Mouse (Mus musculus): ENCODE measurements around the gene Preb. TPM values are rescaled to one million over a fixed set of nuclear protein-coding genes. Genes with fewer than 3 reads are reported as not detected.

Preb gene
- polyA plus RNA-seq, 1 experiment from 2014 or later: 222 TPM

DNA sequence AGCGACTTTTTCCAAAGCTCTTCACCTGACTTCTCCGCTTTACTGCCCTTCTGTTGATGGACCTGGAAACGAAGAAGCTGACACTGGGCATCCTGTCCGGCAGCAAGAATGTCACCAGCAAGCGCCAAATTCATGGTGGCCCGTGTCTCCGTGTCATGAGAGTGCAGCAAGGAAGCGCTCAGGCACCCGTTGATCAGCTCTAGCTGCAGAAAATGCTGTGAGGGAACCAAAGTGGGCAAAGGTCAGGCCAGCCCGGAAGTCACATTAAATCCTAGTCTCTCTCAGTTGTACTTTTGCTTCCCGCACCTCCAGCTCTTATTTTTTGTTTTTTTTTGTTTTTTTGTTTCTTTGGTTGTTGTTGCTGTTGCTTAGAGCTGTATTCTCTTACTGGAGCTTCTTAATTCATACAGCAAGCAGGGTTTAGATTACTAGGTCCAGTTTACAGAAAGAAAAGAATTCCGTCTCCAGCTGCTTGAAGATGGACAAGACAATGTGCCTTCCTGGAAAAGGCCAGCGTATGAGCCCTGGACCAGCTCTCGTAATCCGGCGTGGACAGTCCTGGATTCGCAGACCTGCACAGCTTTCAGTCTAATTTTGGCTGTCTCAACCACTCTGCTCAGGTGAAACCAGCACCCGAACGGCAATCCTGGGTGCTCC is 835 bp downstream of the Preb start:
- peak overlapping the region; percentile 96 for H3K9ac ChIP-seq (ENCODE audit: low read depth, low read length)
- H3K27me3 ChIP-seq (replicated peaks; ENCODE audit: control insufficient read depth, insufficient read depth, low read length): no peaks in the 10 kb centered on the region
- H3K9me3 ChIP-seq (ENCODE audit: control insufficient read depth, low read length): no peaks in the 10 kb centered on the region
- H3K27ac ChIP-seq (ENCODE audit: low read length): peak overlapping the region; percentile 90
- H3K36me3 ChIP-seq (ENCODE audit: control insufficient read depth, insufficient read depth, low read length): peaks cover 22% of the 10 kb centered on the region
- ATAC-seq: peak; percentile 45; the same call in 1 of the 2 replicates
- H3K4me3 ChIP-seq (ENCODE audit: low read length): peak overlapping the region; percentile 83
- H3K4me2 ChIP-seq (ENCODE audit: low read depth, low read length): peak overlapping the region; percentile 78
- 19% methylated on average over 19 of the region's 19 CpGs for WGBS
- H3K4me1 ChIP-seq (ENCODE audit: control insufficient read depth, insufficient read depth, low read length): peaks cover 19% of the 10 kb centered on the region

DNA sequence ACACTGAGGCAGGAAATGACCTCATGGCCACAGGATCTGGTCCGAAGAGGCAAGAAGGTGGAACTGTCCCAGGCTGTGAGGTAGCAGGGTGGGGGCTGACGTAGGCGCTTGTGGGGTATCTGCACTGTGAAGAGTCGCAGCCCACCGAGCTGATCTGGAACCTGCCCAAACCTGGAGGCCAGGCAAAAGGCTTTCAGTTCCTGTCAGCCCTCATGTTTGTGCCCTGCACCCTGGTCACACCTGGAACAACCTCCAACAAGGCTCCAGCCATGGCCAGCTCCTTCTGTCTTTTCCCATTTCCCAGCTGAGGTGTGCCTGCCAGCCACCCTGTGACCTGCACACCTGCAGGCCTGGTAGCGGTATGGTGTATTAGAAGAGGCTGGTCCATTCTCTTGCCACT is 2.3 kb downstream of the Preb start:
- H3K27ac ChIP-seq (ENCODE audit: low read length): no peak overlapping the region
- H3K27me3 ChIP-seq (replicated peaks; ENCODE audit: control insufficient read depth, insufficient read depth, low read length): no peaks in the 10 kb centered on the region
- ATAC-seq: no peak
- peaks cover 29% of the 10 kb centered on the region for H3K36me3 ChIP-seq (ENCODE audit: control insufficient read depth, insufficient read depth, low read length)
- H3K4me2 ChIP-seq (ENCODE audit: low read depth, low read length): peak overlapping the region; percentile 78
- 95% methylated on average over 6 of the region's 6 CpGs for WGBS
- peak overlapping the region; percentile 83 for H3K4me3 ChIP-seq (ENCODE audit: low read length)
- H3K4me1 ChIP-seq (ENCODE audit: control insufficient read depth, insufficient read depth, low read length): peaks cover 19% of the 10 kb centered on the region
- H3K9ac ChIP-seq (ENCODE audit: low read depth, low read length): no peak overlapping the region
- no peaks in the 10 kb centered on the region for H3K9me3 ChIP-seq (ENCODE audit: control insufficient read depth, low read length)

DNA sequence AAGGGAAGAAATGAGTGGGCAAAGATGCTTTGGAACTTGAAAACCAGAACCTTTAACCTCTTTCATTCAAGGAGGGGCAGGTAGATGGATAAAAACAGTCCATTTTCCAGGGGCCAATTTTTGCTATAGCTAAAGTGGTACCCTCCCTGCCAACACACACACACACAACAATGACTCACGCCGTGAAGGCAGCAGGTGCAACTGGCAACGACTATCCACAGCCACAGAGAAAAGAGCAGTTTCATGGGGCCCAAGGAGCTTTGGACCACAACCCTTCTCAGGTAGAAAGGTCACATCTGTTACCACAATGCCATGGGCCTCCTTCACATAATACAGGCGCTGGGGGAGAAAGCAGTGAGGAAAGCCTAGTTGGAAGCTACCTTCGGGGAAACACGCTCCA is 4.4 kb downstream of the Preb start:
- Histone ChIP-seq H3K27ac (ENCODE audit: low read length) (no peak overlapping the region), H3K4me2 (ENCODE audit: low read depth, low read length) (no peak overlapping the region), H3K9ac (ENCODE audit: low read depth, low read length) (no peak overlapping the region), H3K36me3 (ENCODE audit: control insufficient read depth, insufficient read depth, low read length) (peaks cover 35% of the 10 kb centered on the region), H3K9me3 (ENCODE audit: control insufficient read depth, low read length) (no peaks in the 10 kb centered on the region), H3K4me3 (ENCODE audit: low read length) (no peak overlapping the region), H3K27me3 (replicated peaks; ENCODE audit: control insufficient read depth, insufficient read depth, low read length) (no peaks in the 10 kb centered on the region), H3K4me1 (ENCODE audit: control insufficient read depth, insufficient read depth, low read length) (peaks cover 19% of the 10 kb centered on the region)
- no peak for ATAC-seq
- 95% methylated on average over 6 of the region's 6 CpGs for WGBS

DNA sequence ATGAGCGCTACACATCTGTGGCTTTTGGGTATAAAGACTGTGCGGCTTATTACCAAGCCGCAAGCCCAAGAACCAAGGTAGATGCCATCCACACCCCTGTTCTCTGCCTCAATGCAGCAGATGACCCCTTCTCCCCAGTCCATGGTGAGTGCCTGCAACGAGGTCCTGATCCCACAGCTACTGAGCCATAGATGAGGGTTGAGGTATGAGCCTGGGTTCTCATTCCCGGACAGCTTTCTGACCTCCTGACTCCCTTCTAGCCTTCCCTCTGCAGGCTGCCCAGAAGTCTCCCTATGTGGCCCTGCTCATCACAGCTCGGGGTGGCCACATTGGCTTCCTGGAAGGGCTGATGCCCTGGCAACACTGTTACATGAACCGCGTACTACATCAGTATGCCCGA is 5.6 kb downstream of the Preb start:
- H3K27me3 ChIP-seq (replicated peaks; ENCODE audit: control insufficient read depth, insufficient read depth, low read length): no peaks in the 10 kb centered on the region
- ATAC-seq: no peak
- peaks cover 35% of the 10 kb centered on the region for H3K36me3 ChIP-seq (ENCODE audit: control insufficient read depth, insufficient read depth, low read length)
- no peak overlapping the region for H3K4me3 ChIP-seq (ENCODE audit: low read length)
- H3K4me1 ChIP-seq (ENCODE audit: control insufficient read depth, insufficient read depth, low read length): peaks cover 23% of the 10 kb centered on the region
- no peak overlapping the region for H3K27ac ChIP-seq (ENCODE audit: low read length)
- WGBS: 94% methylated on average over 9 of the region's 9 CpGs
- no peaks in the 10 kb centered on the region for H3K9me3 ChIP-seq (ENCODE audit: control insufficient read depth, low read length)
- H3K4me2 ChIP-seq (ENCODE audit: low read depth, low read length): no peak overlapping the region
- no peak overlapping the region for H3K9ac ChIP-seq (ENCODE audit: low read depth, low read length)

DNA sequence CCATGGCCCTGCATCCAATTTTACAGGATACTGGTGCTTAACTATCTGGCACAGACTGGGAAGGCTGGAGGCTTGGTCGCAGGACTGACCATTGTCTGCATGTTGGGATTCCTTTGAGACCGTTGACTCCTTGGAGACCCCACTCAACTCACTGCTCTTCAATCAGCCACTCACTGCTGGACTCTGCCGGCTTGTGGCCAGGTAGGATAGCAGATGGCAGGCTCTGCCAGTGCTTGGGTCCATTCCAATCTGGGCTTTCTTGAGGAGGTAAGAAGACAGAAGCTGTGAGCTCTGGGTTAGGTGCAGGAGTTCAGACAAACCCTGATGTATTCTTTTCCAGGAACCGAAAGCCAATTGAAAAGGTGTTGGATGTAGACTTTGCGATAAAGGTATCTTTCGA is 6.1 kb downstream of the Preb start:
- WGBS: 94% methylated on average over 6 of the region's 6 CpGs
- H3K4me2 ChIP-seq (ENCODE audit: low read depth, low read length): no peak overlapping the region
- no peaks in the 10 kb centered on the region for H3K9me3 ChIP-seq (ENCODE audit: control insufficient read depth, low read length)
- no peaks in the 10 kb centered on the region for H3K27me3 ChIP-seq (replicated peaks; ENCODE audit: control insufficient read depth, insufficient read depth, low read length)
- no peak for ATAC-seq
- no peak overlapping the region for H3K27ac ChIP-seq (ENCODE audit: low read length)
- H3K4me1 ChIP-seq (ENCODE audit: control insufficient read depth, insufficient read depth, low read length): peaks cover 21% of the 10 kb centered on the region
- H3K4me3 ChIP-seq (ENCODE audit: low read length): no peak overlapping the region
- no peak overlapping the region for H3K9ac ChIP-seq (ENCODE audit: low read depth, low read length)
- H3K36me3 ChIP-seq (ENCODE audit: control insufficient read depth, insufficient read depth, low read length): peaks cover 35% of the 10 kb centered on the region

DNA sequence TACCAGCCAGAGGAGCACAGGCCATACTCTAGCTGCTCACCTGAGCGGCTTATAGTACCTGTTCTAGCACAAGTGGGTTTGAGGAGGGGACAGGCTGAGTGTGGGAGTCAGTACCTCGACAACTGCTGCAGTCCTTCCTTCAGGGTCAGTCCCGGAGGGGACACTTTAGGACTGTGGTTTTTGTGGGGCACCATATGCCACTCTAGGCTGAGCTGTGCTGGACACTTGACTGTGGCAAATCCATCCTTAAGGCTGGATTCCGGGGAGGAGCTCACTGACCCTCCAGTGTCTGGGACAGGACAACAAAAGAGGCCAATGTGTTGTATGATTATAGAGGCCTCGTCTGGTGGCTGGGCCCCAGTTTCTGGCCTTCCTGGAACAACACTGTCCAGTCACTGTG is 7.6 kb downstream of the Preb start:
- Histone ChIP-seq H3K27ac (ENCODE audit: low read length) (no peak overlapping the region), H3K9me3 (ENCODE audit: control insufficient read depth, low read length) (no peaks in the 10 kb centered on the region), H3K36me3 (ENCODE audit: control insufficient read depth, insufficient read depth, low read length) (peaks cover 29% of the 10 kb centered on the region), H3K4me2 (ENCODE audit: low read depth, low read length) (no peak overlapping the region), H3K27me3 (replicated peaks; ENCODE audit: control insufficient read depth, insufficient read depth, low read length) (no peaks in the 10 kb centered on the region), H3K9ac (ENCODE audit: low read depth, low read length) (no peak overlapping the region), H3K4me3 (ENCODE audit: low read length) (no peak overlapping the region), H3K4me1 (ENCODE audit: control insufficient read depth, insufficient read depth, low read length) (peaks cover 11% of the 10 kb centered on the region)
- ATAC-seq: no peak
- WGBS: 85% methylated on average over 5 of the region's 5 CpGs

DNA sequence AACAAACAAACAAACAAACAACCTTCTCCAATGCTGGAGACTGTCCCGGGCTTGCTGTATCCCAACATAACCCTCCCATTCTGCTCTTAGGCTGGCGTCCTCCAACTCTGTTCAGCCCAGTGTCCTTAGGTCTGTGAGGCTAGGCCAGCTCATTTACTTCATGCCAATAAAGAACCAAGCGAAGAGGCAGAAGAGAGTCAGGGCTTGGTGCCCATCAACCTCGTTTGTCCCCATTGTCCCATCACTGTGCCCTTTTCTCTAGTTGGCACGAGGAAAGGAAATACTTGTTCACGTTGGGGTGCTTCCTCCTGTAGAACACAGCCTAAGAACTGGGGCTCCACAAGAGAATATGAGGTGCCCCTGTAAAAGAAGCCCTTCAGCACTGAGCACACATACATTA is 8.5 kb downstream of the Preb start:
- no peak overlapping the region for H3K27ac ChIP-seq (ENCODE audit: low read length)
- ATAC-seq: no peak
- no peaks in the 10 kb centered on the region for H3K27me3 ChIP-seq (replicated peaks; ENCODE audit: control insufficient read depth, insufficient read depth, low read length)
- peaks cover 29% of the 10 kb centered on the region for H3K36me3 ChIP-seq (ENCODE audit: control insufficient read depth, insufficient read depth, low read length)
- no peak overlapping the region for H3K4me2 ChIP-seq (ENCODE audit: low read depth, low read length)
- H3K9me3 ChIP-seq (ENCODE audit: control insufficient read depth, low read length): no peaks in the 10 kb centered on the region
- H3K9ac ChIP-seq (ENCODE audit: low read depth, low read length): no peak overlapping the region
- no peak overlapping the region for H3K4me3 ChIP-seq (ENCODE audit: low read length)
- H3K4me1 ChIP-seq (ENCODE audit: control insufficient read depth, insufficient read depth, low read length): peaks cover 10% of the 10 kb centered on the region
- WGBS: 80% methylated on average over 6 of the region's 6 CpGs

- Histone ChIP-seq H3K27me3 (replicated peaks; ENCODE audit: control insufficient read depth, insufficient read depth, low read length) (no peaks in the 10 kb centered on the region), H3K27ac (ENCODE audit: low read length) (no peak overlapping the region), H3K9ac (ENCODE audit: low read depth, low read length) (no peak overlapping the region), H3K36me3 (ENCODE audit: control insufficient read depth, insufficient read depth, low read length) (peaks cover 27% of the 10 kb centered on the region), H3K9me3 (ENCODE audit: control insufficient read depth, low read length) (no peaks in the 10 kb centered on the region), H3K4me3 (ENCODE audit: low read length) (peak overlapping the region; percentile 63), H3K4me1 (ENCODE audit: control insufficient read depth, insufficient read depth, low read length) (peaks cover 10% of the 10 kb centered on the region), H3K4me2 (ENCODE audit: low read depth, low read length) (peak overlapping the region; percentile 94)
- ATAC-seq: no peak
- 84% methylated on average over 2 of the region's 2 CpGs for WGBS
Measured at GRCm38 (mm10) chr5:30950922-30951321, 9.2 kb downstream of the Preb start.

DNA sequence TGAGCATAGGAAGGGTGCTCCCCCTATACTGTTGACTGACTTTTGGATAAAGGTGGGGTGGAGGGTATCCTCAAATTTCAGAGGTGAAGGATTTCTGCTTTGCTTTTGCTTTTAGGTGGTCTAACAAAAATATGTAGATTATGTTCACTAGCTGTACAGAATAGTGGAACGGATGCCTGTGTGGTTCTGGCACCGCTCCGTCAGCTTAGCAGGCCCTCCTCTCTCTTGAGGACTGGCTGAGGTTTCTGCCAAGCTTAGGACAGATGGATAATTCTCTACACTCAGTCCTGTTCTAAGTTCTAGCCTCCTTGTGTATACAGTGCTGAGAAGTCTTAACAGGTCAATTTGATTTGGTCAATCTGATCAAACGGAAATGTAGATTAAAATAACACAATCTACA is 9.7 kb downstream of the Preb start:
- Histone ChIP-seq H3K27ac (ENCODE audit: low read length) (peak overlapping the region; percentile 21), H3K9me3 (ENCODE audit: control insufficient read depth, low read length) (no peaks in the 10 kb centered on the region), H3K4me2 (ENCODE audit: low read depth, low read length) (peak overlapping the region; percentile 94), H3K9ac (ENCODE audit: low read depth, low read length) (peak overlapping the region; percentile 79), H3K4me3 (ENCODE audit: low read length) (peak overlapping the region; percentile 63), H3K4me1 (ENCODE audit: control insufficient read depth, insufficient read depth, low read length) (peaks cover 14% of the 10 kb centered on the region), H3K36me3 (ENCODE audit: control insufficient read depth, insufficient read depth, low read length) (peaks cover 24% of the 10 kb centered on the region), H3K27me3 (replicated peaks; ENCODE audit: control insufficient read depth, insufficient read depth, low read length) (no peaks in the 10 kb centered on the region)
- WGBS: 50% methylated on average over 4 of the region's 4 CpGs
- ATAC-seq: no peak
